Mouse (Mus musculus): Measurements from ENCODE around the gene Shroom3.

Gene Shroom3

GRCm38 (mm10) chr5:92683351-92683807 lies at the start of gene Shroom3:
Gene Shroom3 (plus strand): TSS chr5:92683435.
- no peak for DNase-seq (ENCODE audit: low read depth)

GRCm38 (mm10) chr5:92633526-92633925 lies 49.7 kb upstream of the Shroom3 start:
- peak; percentile 11 for DNase-seq (ENCODE audit: low read depth)

GRCm38 (mm10) chr5:92634916-92635315 lies 48.3 kb upstream of the Shroom3 start:
- DNase-seq (ENCODE audit: low read depth), result no peak

GRCm38 (mm10) chr5:92635891-92636290 lies 47.3 kb upstream of the Shroom3 start:
- no peak for DNase-seq (ENCODE audit: low read depth)

GRCm38 (mm10) chr5:92640861-92641260 lies 42.4 kb upstream of the Shroom3 start:
- no peak for DNase-seq (ENCODE audit: low read depth)

GRCm38 (mm10) chr5:92656256-92656655 lies 27.0 kb upstream of the Shroom3 start:
- DNase-seq (ENCODE audit: low read depth), result peak; percentile 67

- DNase-seq (ENCODE audit: low read depth), result peak; percentile 37
These were observed 18.9 kb upstream of the Shroom3 start for GRCm38 (mm10) chr5:92664321-92664720.

GRCm38 (mm10) chr5:92666860-92667259 lies 16.4 kb upstream of the Shroom3 start:
- DNase-seq (ENCODE audit: low read depth), result no peak

GRCm38 (mm10) chr5:92674859-92675573 lies 8.2 kb upstream of the Shroom3 start, which contains the start of gene Ccdc158:
Gene Ccdc158 (minus strand): TSS chr5:92675271.
- DNase-seq (ENCODE audit: low read depth), result no peak

GRCm38 (mm10) chr5:92675574-92675920 lies 7.7 kb upstream of the Shroom3 start:
- no peak for DNase-seq (ENCODE audit: low read depth)

GRCm38 (mm10) chr5:92679441-92679840 lies 3.8 kb upstream of the Shroom3 start:
- peak; percentile 62 for DNase-seq (ENCODE audit: low read depth)

GRCm38 (mm10) chr5:92681861-92682260 lies 1.4 kb upstream of the Shroom3 start:
- DNase-seq (ENCODE audit: low read depth), result no peak

- DNase-seq (ENCODE audit: low read depth), result no peak
These were observed 450 bp upstream of the Shroom3 start for GRCm38 (mm10) chr5:92682621-92683348.

GRCm38 (mm10) chr5:92683871-92684475 lies 738 bp downstream of the Shroom3 start:
- no peak for DNase-seq (ENCODE audit: low read depth)

GRCm38 (mm10) chr5:92684715-92685460 lies 1.7 kb downstream of the Shroom3 start:
- no peak for DNase-seq (ENCODE audit: low read depth)

GRCm38 (mm10) chr5:92688124-92688523 lies 4.9 kb downstream of the Shroom3 start:
- DNase-seq (ENCODE audit: low read depth), result no peak

- no peak for DNase-seq (ENCODE audit: low read depth)
These were observed 5.3 kb downstream of the Shroom3 start for GRCm38 (mm10) chr5:92688569-92688968.

- no peak for DNase-seq (ENCODE audit: low read depth)
These were observed 9.2 kb downstream of the Shroom3 start for GRCm38 (mm10) chr5:92692206-92693007.

GRCm38 (mm10) chr5:92693744-92694143 lies 10.5 kb downstream of the Shroom3 start:
- no peak for DNase-seq (ENCODE audit: low read depth)

- DNase-seq (ENCODE audit: low read depth), result no peak
These were observed 11.2 kb downstream of the Shroom3 start for GRCm38 (mm10) chr5:92694316-92694995.

Data from 416B (cell line).